Mouse (Mus musculus): ENCODE measurements around the gene Vmn2r57.
"Not testable (repeated sequence)": the region's sequence is repeated elsewhere in the genome, so short reads cannot be mapped to it uniquely, and the experiment has no call there.

The Vmn2r57 gene

DNA sequence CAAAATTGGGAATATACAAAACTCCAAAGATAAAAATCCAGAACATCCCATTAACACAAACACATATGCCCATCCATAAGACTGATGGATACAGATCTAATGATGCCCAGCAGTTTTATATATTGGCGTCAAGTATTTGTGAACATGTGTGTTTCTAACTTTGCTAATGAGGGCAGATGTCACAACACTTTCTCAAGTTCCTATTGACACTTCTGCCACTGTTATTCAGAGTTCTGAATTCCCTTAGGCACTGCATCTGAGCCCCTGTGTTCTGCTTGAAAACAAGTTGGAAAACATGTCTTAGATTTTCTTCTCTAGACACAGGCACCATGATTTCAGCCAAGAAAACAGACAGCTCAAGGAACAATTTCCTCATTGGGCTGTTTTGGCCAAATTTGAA lies at the start of gene Vmn2r57:
Gene Vmn2r57, minus strand, starts transcription at position 101 of the 400 bp plus-strand sequence.
- DNase-seq (ENCODE audit: low spot score in 2 of 2): not testable (repeated sequence)

GRCm38 (mm10) chr7:41497871-41498270 lies 49.4 kb upstream of the Vmn2r57 start:
- DNase-seq (ENCODE audit: low spot score in 2 of 2): peak in 1 of 2 experiments; percentile 8

DNA sequence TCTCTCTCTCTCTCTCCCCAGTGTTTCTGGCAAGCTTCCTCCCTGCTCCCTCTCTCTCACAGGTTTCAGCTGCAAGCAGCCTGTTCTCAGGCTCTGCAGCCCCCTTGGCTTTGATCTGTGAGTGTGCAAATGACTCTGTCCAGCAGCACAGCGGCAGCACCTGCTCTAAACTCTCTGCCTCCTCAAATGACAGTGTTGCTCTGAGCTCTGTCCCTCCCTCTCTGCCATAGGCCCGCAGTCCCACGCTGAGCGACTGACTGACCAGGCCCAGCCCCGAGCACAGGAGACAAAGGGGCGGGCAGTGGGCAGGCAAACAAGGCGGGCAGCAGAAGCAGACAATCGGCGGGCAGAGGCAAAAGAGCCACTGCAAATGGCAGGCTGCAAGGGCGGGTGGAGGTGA lies 3.4 kb upstream of the Vmn2r57 start:
- no peak for DNase-seq (ENCODE audit: low spot score in 2 of 2)

DNA sequence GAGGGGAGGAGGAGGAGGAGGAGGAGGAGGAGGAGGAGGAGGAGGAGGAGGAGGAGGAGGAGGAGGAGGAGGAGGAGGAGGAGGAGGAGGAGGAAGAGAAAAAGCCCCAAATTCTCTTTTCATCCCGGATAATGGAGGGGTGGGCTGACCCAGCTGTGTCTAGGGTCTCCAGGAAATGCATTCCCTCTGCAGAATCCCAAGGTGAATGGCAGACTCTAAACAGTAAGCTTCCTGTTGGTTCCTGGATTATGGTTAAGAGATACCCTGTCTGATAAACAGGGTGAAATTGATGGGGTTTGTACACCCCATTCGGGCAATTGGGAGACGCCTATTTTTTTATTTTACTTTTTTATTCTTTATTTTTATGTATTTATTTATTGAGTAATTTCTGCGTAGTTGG lies 54.4 kb downstream of the Vmn2r57 start:
- no peak for DNase-seq (ENCODE audit: low spot score in 2 of 2)

GRCm38 (mm10) chr7:41393048-41393971 lies 55.2 kb downstream of the Vmn2r57 start, which contains the start of gene AI987944:
AI987944 (minus strand) TSS chr7:41393379.
- peak; percentile 36 to 61 for DNase-seq (ENCODE audit: low spot score in 2 of 2)

Measured in cerebellum, postnatal 4 days (tissue).